Mouse (Mus musculus): ENCODE results near the gene Rnase1. TPM values are rescaled to one million over a fixed set of nuclear protein-coding genes. Genes with fewer than 3 reads are reported as not detected.

Gene Rnase1
- 0.03 and 0.05 TPM in 2 replicates for polyA plus RNA-seq (2012; rRNA removed)

GRCm38 (mm10) chr14:51146685-51147084 lies at the start of gene Rnase1:
TSS of gene Rnase1 (minus strand) at chr14:51146785.

DNA sequence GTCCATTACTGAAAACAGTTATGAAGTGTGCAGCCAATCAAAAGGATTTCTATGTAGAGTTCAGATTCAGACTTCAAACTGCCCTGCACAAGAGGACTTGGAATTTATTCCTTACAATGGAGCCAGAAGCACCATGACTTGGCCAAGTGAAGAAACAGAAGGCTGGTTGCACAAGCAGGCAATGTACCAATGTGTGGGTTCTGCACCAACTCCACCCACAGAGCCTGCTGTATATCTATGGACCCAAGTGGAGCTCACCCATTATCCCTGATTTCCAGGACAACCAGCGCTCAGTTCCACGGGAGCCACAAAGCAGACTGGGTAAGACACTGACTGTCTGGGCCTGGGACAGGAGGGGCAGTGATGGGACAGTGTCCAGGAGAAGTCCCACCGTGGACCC lies 15.4 kb upstream of the Rnase1 start, which contains the start of gene Rnase2b:
Gene Rnase2b, plus strand, starts transcription at position 285 of the 400 bp plus-strand sequence.

GRCm38 (mm10) chr14:51113916-51114560 lies 32.5 kb downstream of the Rnase1 start, which contains the start of gene Eddm3b:
TSS of gene Eddm3b (plus strand) at chr14:51114426.

Other genes with a start within 250 kb of the Rnase1 start
- gene Klhl33, start 249.3 kb downstream of the Rnase1 start, polyA plus RNA-seq (2012; rRNA removed), result 0.16 and 0.18 TPM in 2 replicates
- 36.9 and 37.6 TPM in 2 replicates for gene Osgep, start 221.9 kb downstream of the Rnase1 start, polyA plus RNA-seq (2012; rRNA removed)
- 52.4 and 58.5 TPM in 2 replicates for gene Apex1, start 221.8 kb downstream of the Rnase1 start, polyA plus RNA-seq (2012; rRNA removed)
- gene Pip4p1, start 215.9 kb downstream of the Rnase1 start, polyA plus RNA-seq (2012; rRNA removed), result 22.8 and 28.6 TPM in 2 replicates
- 75.3 and 96.8 TPM in 2 replicates for gene Pnp, start 215.7 kb downstream of the Rnase1 start, polyA plus RNA-seq (2012; rRNA removed)
- gene Gm49342, start 202.3 kb downstream of the Rnase1 start, polyA plus RNA-seq (2012; rRNA removed), result 58.6 and 74.1 TPM in 2 replicates
- 9.7 and 10.4 TPM in 2 replicates for gene Pnp2, start 190.8 kb downstream of the Rnase1 start, polyA plus RNA-seq (2012; rRNA removed)
- gene Rnase10, start 139.0 kb downstream of the Rnase1 start, polyA plus RNA-seq (2012; rRNA removed), result 0.02 TPM in 1 of 2 replicates, not detected in the other
- gene Rnase9, start 104.9 kb downstream of the Rnase1 start, polyA plus RNA-seq (2012; rRNA removed), result not detected in 2 replicates
- not detected in 2 replicates for gene Rnase11, start 96.6 kb downstream of the Rnase1 start, polyA plus RNA-seq (2012; rRNA removed)
- gene Rnase12, start 89.1 kb downstream of the Rnase1 start, polyA plus RNA-seq (2012; rRNA removed), result 0.86 and 0.90 TPM in 2 replicates
- gene Olfr750, start 72.3 kb downstream of the Rnase1 start, polyA plus RNA-seq (2012; rRNA removed), result not detected in 2 replicates
- gene Rnase4, start 55.7 kb downstream of the Rnase1 start, polyA plus RNA-seq (2012; rRNA removed), result 10.7 and 13.3 TPM in 2 replicates
- 3.7 and 3.9 TPM in 2 replicates for gene Ang, start 55.6 kb downstream of the Rnase1 start, polyA plus RNA-seq (2012; rRNA removed)
- gene Eddm3b, start 32.4 kb downstream of the Rnase1 start, polyA plus RNA-seq (2012; rRNA removed), result not detected in 2 replicates
- 1.9 and 2.8 TPM in 2 replicates for gene Rnase6, start 22.9 kb downstream of the Rnase1 start, polyA plus RNA-seq (2012; rRNA removed)
- gene Rnase2b, start 15.5 kb upstream of the Rnase1 start, polyA plus RNA-seq (2012; rRNA removed), result not detected in 2 replicates
- not detected in 2 replicates for gene Ang2, start 52.4 kb upstream of the Rnase1 start, polyA plus RNA-seq (2012; rRNA removed)
- not detected in 2 replicates for gene Ear14, start 56.6 kb upstream of the Rnase1 start, polyA plus RNA-seq (2012; rRNA removed)
- not detected in 2 replicates for gene Rnase2a, start 109.3 kb upstream of the Rnase1 start, polyA plus RNA-seq (2012; rRNA removed)
- not detected in 2 replicates for gene Gm7247, start 215.0 kb upstream of the Rnase1 start, polyA plus RNA-seq (2012; rRNA removed)

All from liver, embryonic 14 days (tissue).